Mouse (Mus musculus) 416B (cell line): ENCODE data around the gene Ccdc138.

Source experiments
- DNase-seq: peaks from one replicate; pipeline ENCODE4 v3.0.0; 2011; ENCODE audit warnings: low read depth

Gene Ccdc138

GRCm38 (mm10) chr10:58585427-58586223 lies 87.9 kb downstream of the Ccdc138 start:
- no peak for DNase-seq

- DNase-seq: no peak
Measured at GRCm38 (mm10) chr10:58594486-58594885, 96.7 kb downstream of the Ccdc138 start.

- DNase-seq: no peak
Measured at GRCm38 (mm10) chr10:58595197-58595596, 97.4 kb downstream of the Ccdc138 start.

GRCm38 (mm10) chr10:58595821-58596220 lies 98.1 kb downstream of the Ccdc138 start:
- DNase-seq: no peak

GRCm38 (mm10) chr10:58600151-58600550 lies 102.4 kb downstream of the Ccdc138 start:
- DNase-seq: no peak

GRCm38 (mm10) chr10:58600983-58601382 lies 103.2 kb downstream of the Ccdc138 start:
- DNase-seq: no peak

GRCm38 (mm10) chr10:58601431-58601901 lies 103.7 kb downstream of the Ccdc138 start:
- no peak for DNase-seq

GRCm38 (mm10) chr10:58601946-58602345 lies 104.2 kb downstream of the Ccdc138 start:
- no peak for DNase-seq

- DNase-seq: no peak
Measured at GRCm38 (mm10) chr10:58604779-58605178, 107.0 kb downstream of the Ccdc138 start.

GRCm38 (mm10) chr10:58606356-58606755 lies 108.6 kb downstream of the Ccdc138 start:
- no peak for DNase-seq

GRCm38 (mm10) chr10:58608858-58609257 lies 111.1 kb downstream of the Ccdc138 start:
- no peak for DNase-seq

- no peak for DNase-seq
Measured at GRCm38 (mm10) chr10:58610484-58611261, 112.9 kb downstream of the Ccdc138 start.

GRCm38 (mm10) chr10:58614601-58615000 lies 116.9 kb downstream of the Ccdc138 start:
- no peak for DNase-seq

GRCm38 (mm10) chr10:58616565-58616964 lies 118.8 kb downstream of the Ccdc138 start:
- no peak for DNase-seq

- no peak for DNase-seq
Measured at GRCm38 (mm10) chr10:58618501-58619216, 120.9 kb downstream of the Ccdc138 start.

GRCm38 (mm10) chr10:58619266-58619665 lies 121.5 kb downstream of the Ccdc138 start:
- DNase-seq: no peak

- no peak for DNase-seq
Measured at GRCm38 (mm10) chr10:58624848-58625711, 127.3 kb downstream of the Ccdc138 start.
